Mouse (Mus musculus): Measurements from ENCODE around the gene Ifrd1.
"Not testable (repeated sequence)": the region's sequence is repeated elsewhere in the genome, so short reads cannot be mapped to it uniquely, and the experiment has no call there.

Gene Ifrd1

GRCm38 (mm10) chr12:40248454-40249180 is at the start of gene Ifrd1:
Gene Ifrd1 (minus strand): TSS chr12:40248504.
- no peak for DNase-seq (ENCODE audit: extremely low spot score, low read depth, low spot score)

- DNase-seq (ENCODE audit: extremely low spot score, low read depth, low spot score): no peak
These were observed 38.2 kb upstream of the Ifrd1 start for GRCm38 (mm10) chr12:40286539-40286938.

- DNase-seq (ENCODE audit: extremely low spot score, low read depth, low spot score): no peak
These were observed 32.5 kb upstream of the Ifrd1 start for GRCm38 (mm10) chr12:40280596-40281325.

DNA sequence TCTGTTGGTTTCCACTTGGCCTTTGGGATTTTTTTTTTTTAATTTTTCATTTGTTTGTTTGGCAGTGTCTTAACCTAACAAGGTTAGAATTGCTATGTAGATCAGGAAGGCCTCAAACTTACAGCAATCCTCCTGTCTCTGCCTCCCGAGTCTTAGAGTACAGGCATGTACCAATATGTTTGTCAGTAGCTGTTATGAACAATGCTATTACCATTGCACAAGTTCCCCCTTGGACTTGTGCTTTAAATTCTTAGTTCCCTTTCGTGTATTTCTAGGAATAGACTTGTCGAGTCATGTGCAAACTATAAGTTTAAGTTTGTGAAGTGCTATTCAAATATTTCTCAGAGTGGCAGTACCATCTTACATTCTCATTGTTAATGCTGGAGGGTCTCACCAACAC is 29.3 kb upstream of the Ifrd1 start:
- no peak for DNase-seq (ENCODE audit: extremely low spot score, low read depth, low spot score)

DNA sequence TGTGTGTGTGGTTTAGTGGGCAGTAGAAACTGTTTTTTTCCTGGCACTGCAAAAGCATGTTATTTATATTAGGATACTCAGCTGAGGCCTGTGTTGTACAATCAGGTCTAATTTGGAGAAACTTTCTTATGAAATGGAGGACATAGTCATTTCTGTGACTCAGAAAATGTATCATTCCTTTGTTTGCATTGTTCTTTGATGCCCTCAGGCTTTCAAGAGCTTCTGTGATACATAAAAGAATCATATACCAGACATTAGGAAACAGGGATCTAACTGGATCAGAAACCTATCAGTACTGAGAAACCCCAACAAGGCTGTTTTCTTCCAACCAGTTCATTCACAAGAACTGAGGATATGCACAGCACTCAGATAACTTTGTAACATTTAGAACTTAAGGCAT is 26.6 kb upstream of the Ifrd1 start:
- no peak for DNase-seq (ENCODE audit: extremely low spot score, low read depth, low spot score)

- no peak for DNase-seq (ENCODE audit: extremely low spot score, low read depth, low spot score)
These were observed 25.0 kb upstream of the Ifrd1 start for GRCm38 (mm10) chr12:40273339-40273738.

GRCm38 (mm10) chr12:40272710-40273109 is 24.4 kb upstream of the Ifrd1 start:
- DNase-seq (ENCODE audit: extremely low spot score, low read depth, low spot score): no peak

DNA sequence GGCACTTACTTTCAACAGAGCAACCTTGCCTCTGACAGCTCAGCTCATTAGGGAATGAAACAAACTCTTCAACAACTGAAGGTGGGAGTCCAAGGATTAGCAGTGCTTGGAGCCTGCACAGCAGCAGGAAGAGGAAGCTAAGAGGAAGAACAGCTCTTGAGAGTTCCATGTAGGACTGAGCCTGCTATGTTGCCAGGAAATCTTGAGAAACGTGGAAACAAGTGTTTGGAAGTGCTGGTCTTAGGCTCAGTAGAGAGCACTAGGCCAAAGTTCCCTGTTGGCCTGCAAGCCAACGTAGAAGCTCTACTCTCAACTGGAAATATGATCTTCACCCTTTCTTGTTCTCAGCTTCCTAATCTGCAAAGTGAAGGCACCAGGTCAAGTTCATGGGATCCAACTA is 20.0 kb upstream of the Ifrd1 start:
- DNase-seq (ENCODE audit: extremely low spot score, low read depth, low spot score): no peak

DNA sequence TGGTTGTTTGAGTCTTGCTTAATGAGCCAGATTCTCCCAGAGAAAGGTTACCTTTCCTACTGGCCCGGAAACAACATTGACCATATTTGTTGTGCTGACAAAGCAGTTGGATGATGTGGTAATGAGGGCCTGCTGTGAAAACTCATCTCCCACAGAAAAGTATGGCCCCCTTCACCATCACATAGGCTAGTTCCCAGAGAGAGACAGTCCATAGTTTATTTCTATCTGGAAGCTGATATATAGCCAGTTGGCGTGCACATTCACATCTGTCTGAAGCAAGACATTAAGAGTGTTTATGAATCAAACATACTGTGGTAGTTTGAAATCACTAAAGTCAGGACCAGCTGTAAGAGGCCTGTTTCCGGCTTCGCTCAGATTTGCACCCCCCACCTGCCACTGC is 15.4 kb upstream of the Ifrd1 start:
- DNase-seq (ENCODE audit: extremely low spot score, low read depth, low spot score): no peak

- DNase-seq (ENCODE audit: extremely low spot score, low read depth, low spot score): no peak
These were observed 14.7 kb upstream of the Ifrd1 start for GRCm38 (mm10) chr12:40263006-40263405.

- DNase-seq (ENCODE audit: extremely low spot score, low read depth, low spot score): no peak
These were observed 10.2 kb upstream of the Ifrd1 start for GRCm38 (mm10) chr12:40258462-40259000.

GRCm38 (mm10) chr12:40257226-40257625 is 8.9 kb upstream of the Ifrd1 start:
- DNase-seq (ENCODE audit: extremely low spot score, low read depth, low spot score): peak; percentile 62

DNA sequence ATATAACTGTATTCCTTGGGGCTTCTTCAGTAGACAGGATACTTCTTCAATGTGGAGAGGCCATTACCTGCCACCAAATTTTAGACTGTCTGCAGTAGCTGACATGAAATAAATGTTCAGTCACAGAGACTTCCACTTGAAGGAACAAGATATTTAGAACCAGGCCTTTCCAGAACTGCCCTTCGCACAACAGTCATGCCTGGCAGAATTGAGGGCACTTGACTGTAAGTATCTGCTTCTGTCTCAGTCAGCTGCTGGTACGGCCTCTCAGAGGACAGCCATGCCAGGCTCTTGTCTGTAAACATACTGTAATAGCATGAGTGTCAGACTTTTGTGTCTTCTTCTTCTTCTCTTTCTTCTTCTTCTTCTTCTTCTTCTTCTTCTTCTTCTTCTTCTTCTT is 8.2 kb upstream of the Ifrd1 start:
- DNase-seq (ENCODE audit: extremely low spot score, low read depth, low spot score): no peak

- DNase-seq (ENCODE audit: extremely low spot score, low read depth, low spot score): no peak
These were observed 7.7 kb upstream of the Ifrd1 start for GRCm38 (mm10) chr12:40256033-40256432.

- not testable (repeated sequence) for DNase-seq (ENCODE audit: extremely low spot score, low read depth, low spot score)
These were observed 7.0 kb upstream of the Ifrd1 start for GRCm38 (mm10) chr12:40255310-40255709.

DNA sequence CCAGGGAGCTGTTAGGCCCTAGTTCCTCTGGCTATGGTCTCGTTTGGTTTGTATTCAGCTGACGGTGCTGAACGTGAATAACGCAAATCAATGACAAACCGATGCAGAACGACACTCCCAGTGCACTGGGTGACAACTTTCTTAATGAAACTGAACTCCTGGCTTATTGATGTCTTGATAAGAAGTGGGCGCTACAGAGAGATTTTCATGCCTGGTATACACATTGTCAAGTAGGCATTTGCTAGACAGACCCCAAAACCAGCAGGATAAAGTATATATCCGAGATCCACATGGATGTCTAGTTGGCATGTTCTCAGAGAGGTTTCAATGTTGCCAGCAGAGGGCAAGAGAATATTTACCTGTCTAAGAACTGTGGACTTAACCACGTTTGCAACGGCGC is 6.4 kb upstream of the Ifrd1 start:
- DNase-seq (ENCODE audit: extremely low spot score, low read depth, low spot score): no peak

DNA sequence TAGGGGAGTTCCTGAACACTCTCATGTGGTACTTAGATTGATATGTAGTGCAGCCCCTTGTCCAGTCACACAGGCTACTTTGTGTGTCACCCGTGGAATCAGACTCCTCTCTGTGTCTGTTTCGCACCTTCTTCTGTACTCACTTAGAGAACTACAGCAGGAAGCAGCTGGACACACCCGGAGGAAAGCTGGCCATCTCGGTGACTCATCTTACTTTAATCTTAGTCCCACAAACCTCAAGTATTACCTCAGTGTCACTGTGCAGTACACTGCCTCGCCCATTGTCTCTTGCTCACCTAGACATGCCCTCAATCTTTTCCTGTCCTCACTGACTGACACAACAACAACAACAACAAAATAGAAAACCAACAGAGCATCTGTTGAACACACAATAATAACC is 4.9 kb upstream of the Ifrd1 start:
- no peak for DNase-seq (ENCODE audit: extremely low spot score, low read depth, low spot score)

GRCm38 (mm10) chr12:40250256-40250655 is 2.0 kb upstream of the Ifrd1 start:
- DNase-seq (ENCODE audit: extremely low spot score, low read depth, low spot score): no peak

DNA sequence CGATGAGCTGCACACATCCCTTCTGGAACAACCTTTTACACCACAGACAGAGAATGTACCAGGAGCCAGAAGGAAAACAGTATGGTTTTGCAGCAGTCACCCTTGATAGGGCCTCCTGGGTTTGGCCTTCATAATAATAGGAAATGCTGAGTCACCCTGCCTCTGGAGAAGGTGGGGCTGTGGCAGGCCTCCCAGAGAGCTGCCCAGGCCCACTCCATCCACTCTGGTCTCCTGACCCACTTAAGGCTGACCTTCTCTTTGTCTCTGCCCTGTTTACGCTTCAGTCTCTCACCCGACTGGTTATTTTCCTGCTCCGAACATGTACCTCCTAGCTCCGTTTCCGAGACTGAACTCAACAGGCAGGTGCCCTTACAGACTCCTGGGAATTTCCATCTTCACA is 328 bp downstream of the Ifrd1 start:
- DNase-seq (ENCODE audit: extremely low spot score, low read depth, low spot score): no peak

DNA sequence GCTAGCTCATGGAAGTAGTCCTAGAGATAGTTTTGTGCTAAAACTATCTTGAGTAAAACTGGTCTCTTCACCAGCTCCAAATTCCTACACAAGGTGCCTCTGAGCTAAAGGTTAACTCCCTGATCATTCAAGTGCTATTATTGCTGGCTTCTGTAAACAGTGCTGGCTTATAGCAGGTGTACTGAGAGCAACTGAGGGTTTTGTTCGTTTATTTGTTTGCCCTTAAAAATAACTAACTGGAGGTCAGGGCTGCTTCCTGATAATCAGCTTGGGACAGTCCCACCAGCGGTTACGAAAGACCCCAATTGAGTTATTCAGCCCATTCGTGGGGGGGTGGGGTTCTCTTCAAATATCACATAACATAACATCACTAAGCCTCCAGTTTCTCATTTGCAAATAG is 920 bp downstream of the Ifrd1 start:
- no peak for DNase-seq (ENCODE audit: extremely low spot score, low read depth, low spot score)

- DNase-seq (ENCODE audit: extremely low spot score, low read depth, low spot score): no peak
These were observed 2.8 kb downstream of the Ifrd1 start for GRCm38 (mm10) chr12:40245434-40245970.

- no peak for DNase-seq (ENCODE audit: extremely low spot score, low read depth, low spot score)
These were observed 3.4 kb downstream of the Ifrd1 start for GRCm38 (mm10) chr12:40244926-40245325.

Measured in hindlimb bud, embryonic 11.5 days (tissue).